Mouse (Mus musculus) forebrain, embryonic 12.5 days (tissue): ENCODE results near the gene Chrm3. TPM values are rescaled to one million over a fixed set of nuclear protein-coding genes. Genes with fewer than 3 reads are reported as not detected.

Experiments used
- ATAC-seq: fragments of 200-750 bp; cut with Nextera tagmentation; 2 replicates; pipeline ENCODE4 v1.8.0; 2017; ENCODE audit warnings: moderate TSS enrichment; ENCODE audit not compliant: low FRiP score
- H3K27ac ChIP-seq: fragments of 300-500 bp; sonication (generic); 2 replicates; pipeline ENCODE4 v1.5.1; 2016; ENCODE audit warnings: mild to moderate bottlenecking
- H3K27me3 ChIP-seq: fragments of 300-500 bp; sonication (generic); 2 replicates; pipeline ENCODE4 v1.6.1; 2016; ENCODE audit warnings: mild to moderate bottlenecking
- H3K36me3 ChIP-seq: fragments of 300-500 bp; sonication (generic); replicated peaks from 2 replicates; pipeline ENCODE4 v1.6.1; 2016; ENCODE audit warnings: mild to moderate bottlenecking
- H3K4me1 ChIP-seq: fragments of 300-500 bp; sonication (generic); 2 replicates; pipeline ENCODE4 v1.6.1; 2016
- H3K4me2 ChIP-seq: fragments of 300-500 bp; sonication (generic); 2 replicates; pipeline ENCODE4 v1.6.1; 2016; ENCODE audit warnings: mild to moderate bottlenecking, moderate library complexity
- H3K4me3 ChIP-seq: fragments of 300-500 bp; sonication (generic); replicated peaks from 2 replicates; pipeline ENCODE4 v1.5.1; 2016; ENCODE audit warnings: mild to moderate bottlenecking
- H3K9ac ChIP-seq: fragments of 300-500 bp; sonication (generic); 2 replicates; pipeline ENCODE4 v1.6.1; 2016; ENCODE audit warnings: mild to moderate bottlenecking
- H3K9me3 ChIP-seq: fragments of 300-500 bp; sonication (generic); 2 replicates; pipeline ENCODE4 v1.6.1; 2016
- WGBS: fragments of 180-500 bp; shearing (Covaris S2); methylation state at CpG from one replicate; pipeline ENCODE4 v1.1.7; 2016; 5-methylcytosine and 5-hydroxymethylcytosine counted together
- polyA plus RNA-seq: library from polyadenylated mRNA; unstranded; fragments of >200 nt; fragmentation: Nextera tagmentation; extraction: Ambion mirVana; gene quantifications from 2 replicates; pipeline ENCODE4 v1.2.1, GENCODE M21; 2016

The Chrm3 gene
- polyA plus RNA-seq, 1 experiment from 2014 or later, result 0.59 TPM

- WGBS, result 81% methylated on average over 11 of the region's 11 CpGs
- H3K27me3 ChIP-seq, result no peaks in the 10 kb centered on the region
- H3K36me3 ChIP-seq, result no peaks in the 10 kb centered on the region
- no peak overlapping the region for H3K4me3 ChIP-seq
- no peaks in the 10 kb centered on the region for H3K9me3 ChIP-seq
- H3K9ac ChIP-seq, result no peak overlapping the region
- no peak for ATAC-seq
- H3K4me2 ChIP-seq, result no peak overlapping the region
- no peaks in the 10 kb centered on the region for H3K4me1 ChIP-seq
- no peak overlapping the region for H3K27ac ChIP-seq
These were observed 465.5 kb downstream of the Chrm3 start for GRCm38 (mm10) chr13:9895045-9895625.

- Histone ChIP-seq H3K27ac (no peak overlapping the region), H3K9me3 (no peaks in the 10 kb centered on the region), H3K4me2 (no peak overlapping the region), H3K36me3 (no peaks in the 10 kb centered on the region), H3K27me3 (no peaks in the 10 kb centered on the region), H3K4me1 (no peaks in the 10 kb centered on the region), H3K9ac (no peak overlapping the region), H3K4me3 (no peak overlapping the region)
- 88% methylated on average over 1 of the region's 1 CpGs for WGBS
- ATAC-seq, result no peak
These were observed 469.6 kb downstream of the Chrm3 start for GRCm38 (mm10) chr13:9891088-9891487.

- H3K36me3 ChIP-seq, result no peaks in the 10 kb centered on the region
- no peak overlapping the region for H3K4me3 ChIP-seq
- WGBS, result 40% methylated on average over 5 of the region's 5 CpGs
- H3K27me3 ChIP-seq, result no peaks in the 10 kb centered on the region
- no peaks in the 10 kb centered on the region for H3K9me3 ChIP-seq
- H3K27ac ChIP-seq, result no peak overlapping the region
- no peaks in the 10 kb centered on the region for H3K4me1 ChIP-seq
- no peak overlapping the region for H3K9ac ChIP-seq
- no peak for ATAC-seq
- H3K4me2 ChIP-seq, result no peak overlapping the region
These were observed 470.2 kb downstream of the Chrm3 start for GRCm38 (mm10) chr13:9890460-9890859.

- no peak overlapping the region for H3K9ac ChIP-seq
- H3K4me2 ChIP-seq, result no peak overlapping the region
- ATAC-seq, result no peak
- no peak overlapping the region for H3K4me3 ChIP-seq
- no peaks in the 10 kb centered on the region for H3K9me3 ChIP-seq
- no peaks in the 10 kb centered on the region for H3K27me3 ChIP-seq
- H3K4me1 ChIP-seq, result no peaks in the 10 kb centered on the region
- H3K36me3 ChIP-seq, result no peaks in the 10 kb centered on the region
- 79% methylated on average over 1 of the region's 1 CpGs for WGBS
- H3K27ac ChIP-seq, result no peak overlapping the region
These were observed 470.7 kb downstream of the Chrm3 start for GRCm38 (mm10) chr13:9889954-9890353.

- no peak overlapping the region for H3K4me2 ChIP-seq
- no peak for ATAC-seq
- no peak overlapping the region for H3K27ac ChIP-seq
- H3K4me3 ChIP-seq, result no peak overlapping the region
- H3K9ac ChIP-seq, result no peak overlapping the region
- WGBS, result 72% methylated on average over 5 of the region's 5 CpGs
- H3K9me3 ChIP-seq, result no peaks in the 10 kb centered on the region
- no peaks in the 10 kb centered on the region for H3K4me1 ChIP-seq
- no peaks in the 10 kb centered on the region for H3K36me3 ChIP-seq
- H3K27me3 ChIP-seq, result no peaks in the 10 kb centered on the region
These were observed 472.4 kb downstream of the Chrm3 start for GRCm38 (mm10) chr13:9888284-9888683.

GRCm38 (mm10) chr13:9887261-9887660 lies 473.4 kb downstream of the Chrm3 start:
- H3K4me1 ChIP-seq, result no peaks in the 10 kb centered on the region
- no peak overlapping the region for H3K27ac ChIP-seq
- no peaks in the 10 kb centered on the region for H3K36me3 ChIP-seq
- H3K4me2 ChIP-seq, result no peak overlapping the region
- no peak overlapping the region for H3K4me3 ChIP-seq
- H3K9ac ChIP-seq, result no peak overlapping the region
- 92% methylated on average over 5 of the region's 5 CpGs for WGBS
- no peaks in the 10 kb centered on the region for H3K9me3 ChIP-seq
- H3K27me3 ChIP-seq, result no peaks in the 10 kb centered on the region
- no peak for ATAC-seq

- no peak overlapping the region for H3K4me3 ChIP-seq
- no peak overlapping the region for H3K27ac ChIP-seq
- H3K9me3 ChIP-seq, result no peaks in the 10 kb centered on the region
- H3K4me1 ChIP-seq, result no peaks in the 10 kb centered on the region
- no peaks in the 10 kb centered on the region for H3K36me3 ChIP-seq
- ATAC-seq, result no peak
- 85% methylated on average over 6 of the region's 6 CpGs for WGBS
- no peak overlapping the region for H3K4me2 ChIP-seq
- H3K9ac ChIP-seq, result no peak overlapping the region
- H3K27me3 ChIP-seq, result no peaks in the 10 kb centered on the region
These were observed 474.0 kb downstream of the Chrm3 start for GRCm38 (mm10) chr13:9886465-9887135.

- ATAC-seq, result peak; percentile 91
- H3K4me1 ChIP-seq, result no peaks in the 10 kb centered on the region
- no peak overlapping the region for H3K9ac ChIP-seq
- no peaks in the 10 kb centered on the region for H3K36me3 ChIP-seq
- H3K4me2 ChIP-seq, result no peak overlapping the region
- no peaks in the 10 kb centered on the region for H3K9me3 ChIP-seq
- H3K4me3 ChIP-seq, result no peak overlapping the region
- no peak overlapping the region for H3K27ac ChIP-seq
- H3K27me3 ChIP-seq, result no peaks in the 10 kb centered on the region
- 51% methylated on average over 15 of the region's 15 CpGs for WGBS
These were observed 478.0 kb downstream of the Chrm3 start for GRCm38 (mm10) chr13:9882362-9883282.

- Histone ChIP-seq H3K27me3 (no peaks in the 10 kb centered on the region), H3K4me1 (no peaks in the 10 kb centered on the region), H3K9me3 (no peaks in the 10 kb centered on the region), H3K27ac (no peak overlapping the region), H3K9ac (no peak overlapping the region), H3K36me3 (no peaks in the 10 kb centered on the region), H3K4me3 (no peak overlapping the region), H3K4me2 (no peak overlapping the region)
- WGBS, result 61% methylated on average over 4 of the region's 4 CpGs
- no peak for ATAC-seq
These were observed 478.7 kb downstream of the Chrm3 start for GRCm38 (mm10) chr13:9881930-9882329.

- Histone ChIP-seq H3K9me3 (no peaks in the 10 kb centered on the region), H3K9ac (no peak overlapping the region), H3K4me1 (no peaks in the 10 kb centered on the region), H3K4me2 (no peak overlapping the region), H3K36me3 (no peaks in the 10 kb centered on the region), H3K27me3 (no peaks in the 10 kb centered on the region), H3K4me3 (no peak overlapping the region), H3K27ac (no peak overlapping the region)
- ATAC-seq, result no peak
- WGBS, result 85% methylated on average over 4 of the region's 4 CpGs
These were observed 480.2 kb downstream of the Chrm3 start for GRCm38 (mm10) chr13:9880401-9880800.

- H3K9me3 ChIP-seq, result no peaks in the 10 kb centered on the region
- H3K4me2 ChIP-seq, result no peak overlapping the region
- no peak overlapping the region for H3K27ac ChIP-seq
- H3K4me1 ChIP-seq, result no peaks in the 10 kb centered on the region
- H3K27me3 ChIP-seq, result no peaks in the 10 kb centered on the region
- WGBS, result 91% methylated on average over 7 of the region's 7 CpGs
- H3K4me3 ChIP-seq, result no peak overlapping the region
- no peaks in the 10 kb centered on the region for H3K36me3 ChIP-seq
- ATAC-seq, result no peak
- H3K9ac ChIP-seq, result no peak overlapping the region
These were observed 482.0 kb downstream of the Chrm3 start for GRCm38 (mm10) chr13:9878596-9879010.

- no peaks in the 10 kb centered on the region for H3K36me3 ChIP-seq
- WGBS, result 76% methylated on average over 3 of the region's 3 CpGs
- H3K27me3 ChIP-seq, result no peaks in the 10 kb centered on the region
- H3K9me3 ChIP-seq, result no peaks in the 10 kb centered on the region
- H3K4me1 ChIP-seq, result no peaks in the 10 kb centered on the region
- no peak overlapping the region for H3K27ac ChIP-seq
- no peak for ATAC-seq
- H3K9ac ChIP-seq, result no peak overlapping the region
- no peak overlapping the region for H3K4me3 ChIP-seq
- no peak overlapping the region for H3K4me2 ChIP-seq
These were observed 487.3 kb downstream of the Chrm3 start for GRCm38 (mm10) chr13:9873377-9873776.
